Mouse (Mus musculus) thymus, postnatal 0 days (tissue): ENCODE results near the gene Xirp1. TPM values are rescaled to one million over a fixed set of nuclear protein-coding genes. Genes with fewer than 3 reads are reported as not detected.

ENCODE experiments used
- DNase-seq: peaks from one replicate; pipeline ENCODE4 v3.0.0-alpha.2; 2015; ENCODE audit warnings: low spot score
- polyA plus RNA-seq: library from polyadenylated mRNA; unstranded; fragments of >200 nt; fragmentation: Nextera tagmentation; extraction: Ambion mirVana; gene quantifications from 2 replicates; pipeline ENCODE4 v1.2.1, GENCODE M21; 2015

Gene Xirp1
- polyA plus RNA-seq, 1 experiment from 2014 or later: not detected

DNA sequence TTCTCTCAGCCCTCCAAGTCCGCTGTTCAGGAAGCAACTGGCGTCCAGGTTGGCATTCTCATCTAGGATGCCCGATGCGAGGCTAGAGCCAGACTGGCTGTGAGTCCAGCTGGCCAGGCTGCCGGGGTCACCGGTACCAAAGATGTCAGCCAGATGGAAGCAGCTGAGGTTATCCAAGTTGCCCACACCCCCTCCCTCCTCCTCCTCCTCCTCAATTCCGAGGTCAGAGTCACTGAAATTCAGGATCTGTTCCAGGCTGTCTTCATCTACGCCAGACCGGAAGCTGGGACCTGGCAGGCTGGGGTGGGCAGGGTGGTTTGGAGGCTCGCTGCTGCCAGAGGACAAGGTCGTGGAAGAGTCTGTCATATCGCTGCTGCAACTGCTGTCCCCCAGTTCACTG lies 50.8 kb downstream of the Xirp1 start:
- DNase-seq: no peak

DNA sequence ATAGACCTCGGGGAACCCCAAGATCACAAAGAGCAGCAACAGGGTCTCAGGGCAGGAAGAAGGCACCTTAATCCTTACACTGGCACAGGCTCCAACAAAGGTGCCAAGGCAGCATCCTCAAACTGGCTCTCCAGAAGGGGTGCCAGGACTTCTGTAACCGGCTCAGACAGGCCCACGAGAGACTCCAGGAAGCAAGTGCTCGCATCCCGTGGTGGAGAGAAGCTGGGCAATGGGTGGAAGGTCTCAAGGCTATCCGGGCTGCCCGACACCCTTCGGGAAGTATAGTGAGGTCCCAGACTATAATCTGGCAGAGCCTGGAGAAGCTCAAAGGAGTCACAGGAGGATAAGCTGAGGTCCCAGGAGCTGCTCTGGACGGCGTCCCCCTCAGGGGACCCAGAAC lies 51.2 kb downstream of the Xirp1 start:
- DNase-seq: no peak

DNA sequence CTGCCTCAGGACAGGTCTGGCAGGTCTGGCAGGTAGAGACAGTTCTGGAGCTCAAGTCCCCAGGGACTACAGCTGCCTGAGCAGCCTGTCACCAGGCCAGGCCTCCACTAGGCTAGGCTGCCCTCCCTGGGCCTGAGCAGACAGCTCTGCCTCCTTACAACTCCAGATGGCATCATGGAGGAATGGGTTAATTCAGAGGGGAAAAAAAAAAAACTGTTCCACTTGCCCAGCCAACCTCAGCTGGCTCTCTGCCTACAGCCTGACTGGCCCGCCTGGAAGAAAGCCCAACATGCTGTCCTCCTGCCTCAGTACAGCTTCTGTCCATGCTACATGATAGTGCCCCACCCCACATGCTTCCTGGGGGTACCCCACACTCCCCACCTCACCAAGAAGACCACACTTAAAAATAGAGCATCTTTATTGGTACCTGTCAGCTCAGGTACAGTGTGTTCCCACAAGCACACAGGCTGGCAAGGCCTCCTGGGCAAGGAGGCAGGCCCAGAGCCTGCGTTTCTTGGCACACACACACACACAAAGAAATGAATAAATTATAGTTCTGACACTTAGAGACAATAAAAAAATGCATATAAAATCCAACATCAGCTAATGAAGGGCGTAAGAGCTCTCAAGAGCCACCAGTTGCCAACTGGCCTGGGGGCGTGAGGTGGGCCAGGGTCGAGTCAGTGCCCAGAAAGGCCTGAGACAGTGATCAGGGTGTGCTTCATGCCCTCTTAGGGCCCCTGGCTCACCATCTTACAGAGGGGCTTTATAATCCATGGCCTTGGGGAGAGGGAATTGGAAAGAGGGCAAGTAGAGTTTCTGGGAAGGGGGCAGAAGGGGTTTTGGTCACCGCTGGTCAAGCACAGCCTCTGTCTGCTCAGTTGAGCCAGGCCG lies 52.4 kb downstream of the Xirp1 start:
- DNase-seq: no peak

DNA sequence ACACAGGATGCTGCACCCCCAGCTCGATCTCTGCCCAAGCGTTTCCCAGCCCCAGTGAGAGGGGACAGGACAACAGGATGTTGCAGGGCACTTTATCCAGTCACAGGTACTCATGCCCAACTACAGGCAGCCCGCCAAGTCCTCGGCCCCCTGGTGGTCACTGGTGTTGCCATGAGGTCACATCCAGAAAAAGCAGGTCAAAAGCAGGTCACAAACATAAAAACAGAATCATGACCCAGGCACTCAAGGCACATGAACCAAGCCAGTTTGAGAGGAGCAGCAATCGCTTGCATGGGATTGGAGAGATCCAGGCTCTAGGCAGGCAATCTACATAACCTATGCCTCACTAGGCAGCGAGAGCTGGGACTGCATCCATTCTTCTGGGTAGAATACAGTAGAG lies 53.2 kb downstream of the Xirp1 start:
- DNase-seq: peak; percentile 33

DNA sequence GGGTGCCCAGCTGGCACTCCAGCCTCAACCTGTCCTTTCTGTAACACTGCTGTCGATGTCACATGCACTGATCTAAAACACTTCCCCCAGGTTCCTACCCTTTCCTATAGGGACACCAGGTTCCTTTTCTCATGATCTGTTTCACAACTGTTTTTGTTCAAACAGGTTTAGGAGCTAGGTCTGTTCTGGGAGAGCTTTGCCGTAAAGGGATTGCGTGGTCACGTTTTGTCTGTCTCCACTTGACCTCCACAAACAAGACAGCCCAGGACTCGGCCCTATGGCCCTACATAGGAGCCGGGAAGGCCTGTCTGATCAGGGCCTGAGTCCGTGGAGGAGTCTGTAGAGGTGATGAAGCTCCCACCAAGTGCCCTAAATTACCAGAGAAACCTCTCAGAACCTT lies 53.6 kb downstream of the Xirp1 start:
- no peak for DNase-seq

DNA sequence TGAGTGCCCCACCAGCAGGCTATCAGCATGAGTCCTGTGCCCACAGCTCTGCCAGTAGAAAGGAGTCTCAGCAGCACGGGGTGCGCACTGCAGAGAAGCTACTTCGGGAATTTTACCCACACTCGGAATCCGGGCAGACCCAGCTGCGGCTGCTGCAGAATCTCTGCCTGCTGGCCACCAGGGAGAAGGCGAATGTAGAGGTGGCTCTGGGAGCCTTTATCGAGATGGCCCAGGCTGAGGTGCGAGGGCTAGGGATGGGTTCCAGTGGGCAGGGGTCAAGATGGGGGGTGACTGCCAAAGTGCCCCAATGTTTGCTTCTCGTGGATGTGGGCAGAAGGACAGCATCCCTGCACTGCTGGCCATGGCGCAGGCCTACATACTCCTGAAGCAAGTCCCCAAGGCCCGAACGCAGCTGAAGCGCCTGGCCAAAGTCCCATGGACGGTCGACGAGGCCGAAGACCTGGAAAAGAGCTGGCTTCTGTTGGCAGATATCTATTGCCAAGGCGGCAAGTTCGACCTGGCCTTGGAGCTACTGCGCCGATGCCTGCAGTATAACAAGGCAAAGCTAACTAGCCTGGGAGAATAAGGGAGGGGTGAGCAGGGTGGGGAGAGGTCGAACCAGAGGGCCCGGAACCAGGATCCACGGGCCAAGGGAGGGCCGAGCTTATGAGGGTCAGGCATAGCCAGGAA lies 57.0 kb downstream of the Xirp1 start:
- DNase-seq: no peak

DNA sequence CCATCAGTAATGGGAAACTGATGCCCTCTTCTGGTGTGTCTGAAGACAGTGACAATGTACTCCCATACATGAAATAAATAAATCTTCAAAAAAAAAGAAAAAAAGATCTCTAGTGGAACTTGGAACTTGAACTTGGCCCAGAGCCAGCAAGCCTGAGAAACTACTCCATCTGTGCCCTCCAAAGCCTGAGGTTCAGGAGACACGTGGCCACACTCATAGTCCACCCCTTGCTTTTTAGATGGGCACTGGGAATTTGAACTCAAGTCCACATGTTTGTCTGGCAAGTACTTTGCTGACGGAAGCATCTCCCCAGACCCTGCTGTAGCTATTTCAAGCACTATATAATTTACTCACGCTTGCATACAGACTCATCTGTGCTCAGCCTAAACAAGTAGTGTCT lies 58.2 kb downstream of the Xirp1 start:
- no peak for DNase-seq

DNA sequence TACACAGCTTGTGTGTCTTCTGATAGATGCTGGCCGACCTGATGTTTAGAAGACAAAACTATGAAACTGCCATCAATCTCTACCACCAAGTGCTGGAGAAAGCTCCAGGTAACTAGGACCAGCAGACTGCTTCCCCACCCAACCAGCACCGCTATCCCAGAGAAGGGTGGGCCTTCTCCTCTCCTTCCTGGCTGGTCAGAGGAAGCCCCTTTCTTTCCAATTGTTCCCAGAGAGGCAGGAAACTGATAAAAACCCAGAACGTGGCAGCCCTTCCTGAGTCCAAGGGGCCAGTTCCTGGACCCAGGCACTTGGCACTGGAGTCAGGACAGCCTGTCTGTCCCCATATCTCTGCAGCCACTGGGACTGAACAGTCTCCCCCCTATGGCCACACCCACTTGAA lies 59.2 kb downstream of the Xirp1 start:
- no peak for DNase-seq

Other genes starting within 250 kb of the Xirp1 start
- 0.12 and 0.13 TPM in 2 replicates for gene Scn11a, start 198.1 kb downstream of the Xirp1 start, polyA plus RNA-seq
- gene Wdr48, start 128.7 kb downstream of the Xirp1 start, polyA plus RNA-seq: 37.8 and 39.0 TPM in 2 replicates
- 7.6 and 8.3 TPM in 2 replicates for gene Gorasp1, start 86.0 kb downstream of the Xirp1 start, polyA plus RNA-seq
- gene Ttc21a, start 86.0 kb downstream of the Xirp1 start, polyA plus RNA-seq: 0.05 TPM in 2 replicates
- gene Csrnp1, start 38.9 kb downstream of the Xirp1 start, polyA plus RNA-seq: 41.3 and 43.3 TPM in 2 replicates
- gene Cx3cr1, start 46.3 kb upstream of the Xirp1 start, polyA plus RNA-seq: 4.0 and 4.3 TPM in 2 replicates
- gene Ccr8, start 68.5 kb upstream of the Xirp1 start, polyA plus RNA-seq: 24.3 and 25.0 TPM in 2 replicates
- 32.8 and 35.7 TPM in 2 replicates for gene Slc25a38, start 86.8 kb upstream of the Xirp1 start, polyA plus RNA-seq
- gene Rpsa, start 104.1 kb upstream of the Xirp1 start, polyA plus RNA-seq: 1,819 and 1,824 TPM in 2 replicates
- gene Mobp, start 126.1 kb upstream of the Xirp1 start, polyA plus RNA-seq: not detected in 2 replicates